Mouse (Mus musculus) ZHBTc4 (cell line): ENCODE results near the gene Gm3558.
"Not testable (repeated sequence)": the region's sequence is repeated elsewhere in the genome, so short reads cannot be mapped to it uniquely, and the experiment has no call there.

Source experiments
- DNase-seq: peaks from one replicate; pipeline ENCODE4 v3.0.0-alpha.2; 2011; ENCODE audit warnings: low read depth, low spot score

Gene Gm3558

GRCm38 (mm10) chr14:7568382-7568781 lies at the start of gene Gm3558:
Gm3558 (minus strand) TSS chr14:7568566.
- DNase-seq = not testable (repeated sequence)

GRCm38 (mm10) chr14:7595492-7595891 lies 27.1 kb upstream of the Gm3558 start, which contains the start of gene Gm10338:
Gm10338 (minus strand) TSS chr14:7595592.
- DNase-seq = not testable (repeated sequence)

- DNase-seq = peak; percentile 1
Measured at GRCm38 (mm10) chr14:7567890-7568289, 476 bp downstream of the Gm3558 start.

- DNase-seq = not testable (repeated sequence)
Measured at GRCm38 (mm10) chr14:7567266-7567665, 1.1 kb downstream of the Gm3558 start.
